Mouse (Mus musculus) stomach, postnatal 0 days (tissue): ENCODE measurements around the gene Etv1.

Source experiments
- CTCF ChIP-seq: IDR thresholded peaks from 2 replicates; pipeline ENCODE4 v1.5.1; 2016; ENCODE audit warnings: antibody characterized with exemption, low read depth, mild to moderate bottlenecking, moderate library complexity
- EP300 ChIP-seq: optimal IDR thresholded peaks from 2 replicates; pipeline ENCODE3; 2016; ENCODE audit warnings: antibody characterized with exemption

DNA sequence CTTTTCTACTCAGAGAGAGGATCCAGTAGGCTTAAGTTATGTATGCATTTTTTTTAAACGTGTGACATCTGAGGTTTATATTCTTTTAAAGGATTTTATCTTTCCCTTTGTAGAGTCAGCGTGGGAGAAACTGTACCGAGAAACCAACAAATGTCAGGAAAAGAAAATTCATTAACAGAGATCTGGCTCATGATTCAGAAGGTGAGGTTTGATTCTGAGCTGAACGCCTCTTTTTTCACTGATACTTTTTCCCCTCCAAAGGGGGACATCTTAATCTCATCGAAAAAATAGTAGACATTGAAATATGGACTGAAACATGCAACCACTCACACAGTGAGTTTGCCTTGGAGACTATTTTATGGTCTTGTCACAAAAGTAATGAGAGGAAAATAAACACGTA is 2.5 kb downstream of the Etv1 start:
- no peak for TF ChIP-seq EP300
- no peak for TF ChIP-seq CTCF
